Mouse (Mus musculus): ENCODE data around the gene Fam83g.

DNA sequence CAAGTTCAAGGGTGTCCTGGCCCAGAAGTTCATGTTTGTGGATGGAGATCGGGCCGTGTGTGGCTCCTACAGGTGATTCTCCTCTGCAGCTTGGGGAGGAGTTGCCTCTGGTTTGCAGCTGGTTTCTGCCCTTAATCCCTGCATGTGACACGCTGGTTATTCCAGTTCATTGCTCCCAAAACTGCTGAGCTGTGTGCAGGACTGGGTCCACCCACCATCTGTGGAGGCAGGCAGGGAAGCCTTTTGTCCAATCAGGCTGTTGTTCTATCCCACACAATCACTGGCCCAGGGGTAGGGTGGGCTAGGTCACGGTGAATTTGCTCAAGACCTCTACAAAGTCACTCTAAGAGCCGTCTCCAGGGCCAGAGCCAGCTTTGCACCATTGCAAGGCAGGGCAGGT, 17.8 kb downstream of the Fam83g start:
- no peak for TF ChIP-seq CTCF (IDR thresholded peaks at IDR 0.05; ENCODE audit: borderline replicate concordance, extremely low read depth, insufficient read depth, insufficient read length)
- no peak for TF ChIP-seq POLR2A (IDR thresholded peaks at IDR 0.05; ENCODE audit: borderline replicate concordance, extremely low read depth, insufficient read depth, insufficient read length, poor library complexity, severe bottlenecking)
